Mouse (Mus musculus) cerebellum, adult 11-12 months (tissue): ENCODE measurements around the gene Gm27179.
"Not testable (repeated sequence)": the region's sequence is repeated elsewhere in the genome, so short reads cannot be mapped to it uniquely, and the experiment has no call there.

ENCODE experiments used
- DNase-seq: peaks from one replicate; pipeline ENCODE4 v3.0.0; 2022

Gene Gm27179

GRCm38 (mm10) chr14:69473322-69473721, 39.0 kb downstream of the Gm27179 start:
- DNase-seq: not testable (repeated sequence)

- DNase-seq: not testable (repeated sequence)
Observed at GRCm38 (mm10) chr14:69470122-69470708, 42.1 kb downstream of the Gm27179 start.

DNA sequence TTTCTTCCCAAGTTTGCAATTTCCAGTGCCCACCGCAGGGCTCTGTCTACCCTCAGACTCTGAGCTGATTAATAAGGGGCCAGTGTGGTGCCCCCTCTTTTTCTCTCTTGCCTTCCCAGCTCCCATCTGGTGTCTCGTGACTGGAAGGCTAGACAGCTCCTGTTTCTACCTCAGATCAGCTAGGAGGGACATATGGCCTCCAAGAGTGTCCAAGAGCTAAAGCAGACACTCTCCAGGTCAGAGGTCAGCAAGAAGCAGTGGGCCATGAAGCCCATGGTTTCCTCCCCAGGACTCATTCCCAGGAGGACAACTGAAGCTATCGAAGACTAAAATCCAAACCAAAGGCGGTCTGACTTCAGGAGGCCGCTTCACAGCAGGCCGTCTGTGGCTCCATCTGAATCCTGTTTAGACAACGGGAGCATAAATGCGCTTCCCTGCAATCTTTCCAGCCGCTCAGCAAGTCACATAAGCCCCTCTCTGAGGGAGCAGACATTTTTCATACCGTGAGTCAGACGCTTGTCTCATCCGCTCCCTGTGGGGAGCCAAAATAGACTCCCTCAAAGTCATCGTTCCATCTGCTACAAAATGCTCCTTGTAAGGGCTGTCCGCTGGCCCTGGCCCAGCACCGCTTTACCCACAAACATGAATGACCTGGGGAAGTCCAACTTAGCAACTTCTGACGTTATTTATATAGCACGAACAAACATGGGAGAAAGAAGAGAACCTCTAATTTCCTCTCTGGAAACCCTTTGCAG, 44.6 kb downstream of the Gm27179 start:
- not testable (repeated sequence) for DNase-seq

DNA sequence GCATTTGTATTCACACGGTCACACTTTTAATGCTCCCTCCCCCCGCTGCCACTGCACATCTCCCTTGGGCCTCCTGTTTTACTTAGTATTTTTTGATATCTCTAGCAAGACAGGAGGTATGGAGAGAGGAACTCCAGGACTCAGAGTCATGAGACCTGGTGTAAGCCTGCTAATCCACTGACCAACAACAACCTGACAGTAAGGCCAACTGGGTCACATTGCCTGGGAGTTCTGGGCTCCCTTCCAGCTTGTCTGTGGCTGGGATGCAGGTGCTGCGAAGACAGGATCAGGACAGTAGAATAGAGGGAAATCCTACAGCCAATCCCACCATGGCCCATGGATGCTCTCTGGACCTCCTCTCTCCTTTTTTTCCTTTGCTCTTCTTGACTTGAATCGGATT, 47.9 kb downstream of the Gm27179 start:
- DNase-seq: not testable (repeated sequence)
